16 mouse cellular contexts compared by ENCODE assay signal in genomic region chr2:48449165-48449842, GRCm38 (mm10).
"Had no signal": no experiment of that assay in that cellular context is flagged by ENCODE, and none has a peak within 500 bp of the region (broad histone marks: within the 10 kb centered on the region; RNA-seq: fewer than 3 reads in every experiment).

No protein-coding gene starts in this region.

- H3K4me2 ChIP-seq: kidney, embryonic 15.5 days; liver, embryonic 11.5 days; liver, embryonic 15.5 days; lung, embryonic 14.5 days; midbrain, embryonic 11.5 days; midbrain, embryonic 15.5 days; neural tube, embryonic 12.5 days had no signal

- H3K4me3 ChIP-seq: kidney, embryonic 15.5 days; liver, embryonic 15.5 days; megakaryocyte, embryonic 14.5 days; midbrain, embryonic 15.5 days; neural tube, embryonic 12.5 days had no signal

- H3K27me3 ChIP-seq: kidney, embryonic 15.5 days; liver, embryonic 15.5 days; megakaryocyte, embryonic 14.5 days; midbrain, embryonic 15.5 days; neural tube, embryonic 12.5 days had no signal

- H3K27ac ChIP-seq: kidney, embryonic 15.5 days; liver, embryonic 15.5 days; midbrain, embryonic 15.5 days; neural tube, embryonic 12.5 days had no signal

- DNase-seq: kidney, postnatal 14 days; left cerebral cortex, postnatal 4 days; lung, embryonic 14.5 days; lung, postnatal 14 days; retina, postnatal 1 day; right cerebral cortex, postnatal 4 days; spleen, adult 18-20 months; thymus, adult 18-20 months; thymus, postnatal 14 days had no signal

- H3K36me3 ChIP-seq: kidney, embryonic 15.5 days; liver, embryonic 15.5 days; midbrain, embryonic 15.5 days; neural tube, embryonic 12.5 days had no signal

- H3K9ac ChIP-seq: kidney, embryonic 15.5 days; liver, embryonic 15.5 days; lung, embryonic 14.5 days; midbrain, embryonic 15.5 days; neural tube, embryonic 12.5 days had no signal

- H3K9me3 ChIP-seq: kidney, embryonic 15.5 days; liver, embryonic 15.5 days; megakaryocyte, embryonic 14.5 days; midbrain, embryonic 15.5 days; neural tube, embryonic 12.5 days had no signal

- ATAC-seq: midbrain, embryonic 15.5 days had no signal

- H3K4me1 ChIP-seq: kidney, embryonic 15.5 days; liver, embryonic 15.5 days; megakaryocyte, embryonic 14.5 days had no signal
